Mouse (Mus musculus): ENCODE data around the gene Emilin2. TPM values are rescaled to one million over a fixed set of nuclear protein-coding genes. Genes with fewer than 3 reads are reported as not detected.

The Emilin2 gene
- total RNA-seq, 2 experiments from 2014 or later = 5.8 to 10.8 TPM

- no peak for DNase-seq
Measured at GRCm38 (mm10) chr17:71265336-71266051, 46.3 kb downstream of the Emilin2 start.

GRCm38 (mm10) chr17:71264739-71265138, 47.0 kb downstream of the Emilin2 start:
- DNase-seq = no peak

- no peak for DNase-seq
Measured at GRCm38 (mm10) chr17:71263136-71263535, 48.6 kb downstream of the Emilin2 start.

GRCm38 (mm10) chr17:71260658-71261057, 51.1 kb downstream of the Emilin2 start:
- DNase-seq = peak in 1 of 2 experiments; percentile 39

GRCm38 (mm10) chr17:71259727-71260126, 52.1 kb downstream of the Emilin2 start:
- DNase-seq = peak in 1 of 2 experiments; percentile 27

- DNase-seq = no peak
Measured at GRCm38 (mm10) chr17:71256806-71257536, 54.8 kb downstream of the Emilin2 start.

- DNase-seq = no peak
Measured at GRCm38 (mm10) chr17:71256068-71256615, 55.6 kb downstream of the Emilin2 start.

- DNase-seq = peak; percentile 31 to 56
Measured at GRCm38 (mm10) chr17:71254736-71255135, 57.0 kb downstream of the Emilin2 start.

- DNase-seq = no peak
Measured at GRCm38 (mm10) chr17:71254106-71254505, 57.7 kb downstream of the Emilin2 start.

- no peak for DNase-seq
Measured at GRCm38 (mm10) chr17:71253391-71253790, 58.4 kb downstream of the Emilin2 start.

- DNase-seq = no peak
Measured at GRCm38 (mm10) chr17:71252101-71252500, 59.7 kb downstream of the Emilin2 start.

- no peak for DNase-seq
Measured at GRCm38 (mm10) chr17:71251601-71252001, 60.2 kb downstream of the Emilin2 start.

- peak; percentile 77 to 82 for DNase-seq
Measured at GRCm38 (mm10) chr17:71250819-71251600, 60.8 kb downstream of the Emilin2 start.

- no peak for DNase-seq
Measured at GRCm38 (mm10) chr17:71250046-71250445, 61.7 kb downstream of the Emilin2 start.

GRCm38 (mm10) chr17:71248963-71249362, 62.8 kb downstream of the Emilin2 start:
- no peak for DNase-seq

GRCm38 (mm10) chr17:71246022-71246421, 65.8 kb downstream of the Emilin2 start:
- DNase-seq = no peak

GRCm38 (mm10) chr17:71245133-71245532, 66.6 kb downstream of the Emilin2 start:
- no peak for DNase-seq

GRCm38 (mm10) chr17:71242666-71243065, 69.1 kb downstream of the Emilin2 start:
- no peak for DNase-seq

- DNase-seq = no peak
Measured at GRCm38 (mm10) chr17:71240811-71241210, 71.0 kb downstream of the Emilin2 start.

- no peak for DNase-seq
Measured at GRCm38 (mm10) chr17:71238494-71238893, 73.3 kb downstream of the Emilin2 start.

GRCm38 (mm10) chr17:71235229-71235958, 76.4 kb downstream of the Emilin2 start:
- no peak for DNase-seq

Measured in adrenal gland, postnatal 36 days (tissue).